Mouse (Mus musculus) MN1 (cell line): Measurements from ENCODE around the gene Psmc3.

Experiments
- DNase-seq: peaks from one replicate; pipeline ENCODE4 v3.0.0-alpha.2; 2016; ENCODE audit warnings: low spot score

Psmc3 gene

DNA sequence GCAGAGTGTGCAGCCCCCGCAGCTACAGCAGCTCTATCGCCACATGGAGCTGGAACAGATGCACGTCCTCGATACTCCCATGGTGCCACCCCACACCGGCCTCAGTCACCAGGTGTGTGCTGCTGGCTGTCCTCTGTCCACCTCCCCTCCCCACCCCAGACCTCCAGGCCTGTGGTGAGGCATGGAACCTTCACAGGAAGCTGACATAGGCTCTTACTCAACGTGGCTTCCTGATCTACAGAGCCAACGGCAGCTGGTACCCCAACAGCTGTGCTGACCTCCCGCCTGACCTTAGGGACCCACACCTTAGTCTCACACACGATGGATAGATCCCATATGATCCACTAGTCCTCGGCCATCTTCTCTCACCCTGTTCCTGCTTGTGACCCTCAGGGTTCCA is 59.5 kb downstream of the Psmc3 start:
- no peak for DNase-seq

DNA sequence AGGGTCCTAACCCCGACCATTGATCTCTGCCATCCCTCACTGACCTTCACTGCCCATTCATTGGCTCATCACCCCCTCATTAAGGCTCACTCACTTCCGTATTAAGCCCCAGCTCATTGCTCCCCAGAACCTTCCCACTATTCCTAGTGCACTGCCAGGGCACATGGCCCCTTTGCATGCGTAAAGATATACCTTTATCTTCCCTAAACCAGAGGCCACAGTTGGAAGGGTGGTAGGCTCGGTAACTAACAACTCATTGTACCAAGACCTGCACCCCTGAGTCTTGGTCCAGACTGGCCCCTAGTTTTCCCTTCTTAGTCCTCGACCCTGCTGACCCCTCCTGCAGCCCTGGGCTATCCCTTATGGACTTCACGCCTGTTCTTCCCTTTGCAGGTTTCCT is 60.0 kb downstream of the Psmc3 start:
- no peak for DNase-seq

GRCm38 (mm10) chr2:91114781-91115577 is 61.2 kb downstream of the Psmc3 start:
- DNase-seq = peak; percentile 97

- DNase-seq = peak; percentile 34
Measured at GRCm38 (mm10) chr2:91115578-91115970, 61.8 kb downstream of the Psmc3 start.
